In genomic region chr7:112942567-112942966, GRCm38 (mm10) we compare ENCODE assay signal across 26 mouse cellular contexts. TPM values are rescaled to one million over a fixed set of nuclear protein-coding genes. Genes with fewer than 3 reads are reported as not detected.
"Had no signal": no experiment of that assay in that cellular context is flagged by ENCODE, and none has a peak within 500 bp of the region (broad histone marks: within the 10 kb centered on the region; RNA-seq: fewer than 3 reads in every experiment).

No protein-coding gene starts in this region.

- DNase-seq: gastrocnemius, adult 2 months; gastrocnemius, postnatal 14 days; gastrocnemius, postnatal 36 days; heart, adult 2 months; heart, postnatal 10 days; heart, postnatal 4 days; kidney, adult 18-20 months; kidney, adult 8-10 months; kidney, postnatal 10 days; kidney, postnatal 25 days; kidney, postnatal 4 days; liver had no signal

- H3K36me3 ChIP-seq: hindbrain, embryonic 10.5 days; hindbrain, embryonic 12.5 days; intestine, embryonic 15.5 days; limb, embryonic 10.5 days; limb, embryonic 12.5 days had no signal

- H3K9ac ChIP-seq: hindbrain, embryonic 12.5 days; hindbrain, embryonic 14.5 days; intestine, embryonic 15.5 days; limb, embryonic 12.5 days had no signal

- H3K27me3 ChIP-seq: hindbrain, embryonic 12.5 days; intestine, embryonic 15.5 days; limb, embryonic 12.5 days had no signal

- H3K4me1 ChIP-seq: hindbrain, embryonic 12.5 days; intestine, embryonic 15.5 days; limb, embryonic 12.5 days had no signal

- H3K9me3 ChIP-seq: hindbrain, embryonic 10.5 days; hindbrain, embryonic 12.5 days; intestine, embryonic 15.5 days; limb, embryonic 10.5 days; limb, embryonic 12.5 days had no signal

- ATAC-seq: hindbrain, embryonic 16.5 days; inflammation-experienced regulatory T-cells, adult 6 months; intestine, embryonic 15.5 days; intestine, postnatal 0 days had no signal

- H3K4me3 ChIP-seq: gastrocnemius, adult 2 months; heart, adult 2 months; hindbrain, embryonic 10.5 days; hindbrain, embryonic 12.5 days; intestine, embryonic 15.5 days; layer of hippocampus, adult 2 months; left cerebral cortex, adult 2 months; limb, embryonic 10.5 days; limb, embryonic 12.5 days had no signal

- H3K4me2 ChIP-seq: heart, embryonic 11.5 days; hindbrain, embryonic 12.5 days; hindbrain, embryonic 14.5 days; intestine, embryonic 15.5 days; limb, embryonic 12.5 days; liver, embryonic 11.5 days had no signal

- H3K27ac ChIP-seq: gastrocnemius, adult 2 months; heart, adult 2 months; hindbrain, embryonic 10.5 days; hindbrain, embryonic 12.5 days; hindbrain, embryonic 14.5 days; intestine, embryonic 15.5 days; layer of hippocampus, adult 2 months; left cerebral cortex, adult 2 months; limb, embryonic 10.5 days; limb, embryonic 12.5 days had no signal

RNA-seq across cellular contexts. Expression of gene Rassf10, which starts 11.2 kb away (rescaled TPM):
- total RNA-seq: granulocyte monocyte progenitor cell, adult 5-6 weeks had no signal
- polyA plus RNA-seq: inflammation-experienced regulatory T-cells, adult 6 months had no signal
